Mouse (Mus musculus): ENCODE results near the gene Musk.

GRCm38 (mm10) chr4:58270956-58271355, 14.8 kb upstream of the Musk start:
- TF ChIP-seq EP300 (IDR thresholded peaks at IDR 0.05; ENCODE audit: low read depth) (no peak), CTCF (IDR thresholded peaks at IDR 0.05; ENCODE audit: low read depth) (no peak)
